Mouse (Mus musculus) heart, postnatal 14 days (tissue): Measurements from ENCODE around the gene Slc7a15. TPM values are rescaled to one million over a fixed set of nuclear protein-coding genes. Genes with fewer than 3 reads are reported as not detected.
"Not testable (repeated sequence)": the region's sequence is repeated elsewhere in the genome, so short reads cannot be mapped to it uniquely, and the experiment has no call there.

ENCODE experiments used
- DNase-seq, 2 experiments: peaks; one replicate each; pipeline ENCODE4 v3.0.0; 2021 to 2022
- intact Hi-C: fragments of 180-260 bp; cut with DNase I; formaldehyde crosslinking; loops from one replicate; pipeline ENCODE4 v1.15.1; 2025
- long read RNA-seq, 2 experiments: library from polyadenylated mRNA; stranded (forward); transcript quantifications; one replicate each; pipeline ENCODE4 v2.0.0; 2021
- total RNA-seq, 2 experiments: library from RNA; stranded (reverse); gene quantifications; 2 replicates each; pipeline ENCODE4 v1.2.3; 2021

The Slc7a15 gene
- not detected for total RNA-seq
- long read RNA-seq, experiment 1 = 0 reads
- long read RNA-seq, experiment 2 = 0 reads

DNA sequence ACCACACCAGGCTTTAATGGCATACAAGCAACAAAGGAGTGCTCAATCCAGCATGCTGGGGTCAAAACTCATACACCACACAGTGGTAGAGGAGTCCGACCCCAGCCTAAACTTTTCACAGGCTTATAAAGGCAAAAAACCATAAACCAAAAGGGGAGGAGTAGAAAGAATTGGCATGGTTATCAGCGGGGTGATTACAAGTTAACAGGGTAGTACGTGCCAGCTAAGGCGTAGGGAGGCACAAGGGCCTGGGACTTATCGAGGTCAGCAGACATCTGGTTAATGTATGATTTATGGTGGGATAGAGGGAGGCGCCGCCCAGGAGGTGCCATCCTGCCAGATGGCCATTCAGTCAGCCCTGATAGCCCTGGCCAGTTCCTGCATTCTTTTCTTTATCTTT lies at the start of gene Slc7a15:
Gene Slc7a15 (minus strand): TSS at position 101 of the 400 bp plus-strand sequence.
- DNase-seq, intact Hi-C loops: not testable (repeated sequence)

DNA sequence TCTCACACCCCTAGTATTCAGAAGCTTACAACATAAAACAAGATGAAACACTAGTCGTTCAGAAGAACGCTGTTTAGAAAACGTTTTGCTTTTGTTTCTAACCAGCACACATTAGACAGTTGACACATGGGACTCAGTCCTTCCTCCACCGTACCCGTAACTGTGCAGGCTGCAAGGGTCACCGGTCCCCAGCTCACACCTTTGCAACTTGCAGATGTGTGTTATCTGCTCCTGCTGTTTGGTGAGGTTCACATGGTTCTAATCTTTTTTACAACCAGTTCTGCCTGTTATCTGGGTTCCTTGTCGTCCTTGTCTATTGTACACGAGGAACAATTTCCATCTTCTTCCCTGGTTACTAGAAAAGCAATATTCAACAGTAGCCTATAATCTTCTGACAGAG lies 49.3 kb upstream of the Slc7a15 start:
- not testable (repeated sequence) for DNase-seq
- intact Hi-C loops = loop anchor here (10.0 kb wide), 2 partner anchors 237 to 323 kb away; no protein-coding TSS in a partner anchor

DNA sequence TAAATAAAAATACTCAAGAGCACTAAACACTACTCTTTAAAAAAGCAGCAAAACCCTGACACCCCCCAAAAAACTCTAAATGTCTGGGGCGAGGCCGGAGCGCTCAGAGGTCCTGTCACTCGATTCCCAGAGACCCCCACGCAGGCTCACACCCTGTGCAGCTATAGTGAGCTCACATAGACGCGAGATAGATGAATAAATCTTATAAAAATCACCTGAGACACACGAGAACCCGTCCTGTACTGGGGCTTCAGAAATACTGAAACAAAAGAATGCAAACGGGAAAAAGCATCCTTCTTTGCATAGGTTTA lies 42.5 kb upstream of the Slc7a15 start:
- peak in 1 of 2 experiments; percentile 16 for DNase-seq

DNA sequence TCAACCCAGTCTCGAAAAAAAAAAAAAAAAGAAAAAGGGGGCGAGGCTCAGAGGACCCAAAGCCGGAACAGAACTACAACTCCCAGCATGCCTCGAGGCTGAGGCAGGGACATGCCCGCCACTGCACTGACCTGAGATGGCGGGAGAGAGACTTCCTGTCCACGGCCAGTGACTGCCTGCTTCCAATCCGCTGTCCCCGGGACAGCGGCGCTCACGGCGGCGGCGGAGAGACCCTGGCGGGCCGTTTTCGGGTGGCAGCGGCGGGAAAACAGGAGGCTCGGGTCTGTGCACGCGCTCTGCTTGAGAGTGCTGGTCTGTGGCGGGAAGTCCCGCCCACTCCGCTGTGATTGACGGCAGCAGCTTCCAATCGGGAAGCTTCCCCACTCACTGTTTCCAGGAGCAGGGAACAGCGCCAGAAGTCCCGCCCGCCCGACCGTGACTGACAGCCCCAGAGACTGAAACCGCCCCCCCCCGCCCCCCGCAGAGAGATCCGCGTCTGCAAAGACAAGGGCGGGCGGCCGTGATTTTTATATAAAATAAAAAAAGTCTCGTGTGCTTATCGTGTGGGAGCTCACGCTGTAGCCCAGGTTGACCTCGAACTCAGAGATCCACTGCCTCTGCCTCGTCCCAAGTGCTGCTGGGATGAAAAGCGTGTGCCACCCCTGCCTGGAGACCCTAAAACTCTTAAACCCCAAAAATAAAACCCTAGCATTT lies 42.0 kb upstream of the Slc7a15 start:
- intact Hi-C loops = loop anchor here (5.0 to 10.0 kb wide), 4 partner anchors 244 to 386 kb away; partner anchors contain the start of gene Ttc32
- peak; percentile 99 for DNase-seq

More for the DNA sequence above, 42.5 kb upstream of the Slc7a15 start:
- intact Hi-C loops = loop anchor here (5.0 to 10.0 kb wide), 4 partner anchors 243 to 386 kb away; partner anchors contain the start of gene Ttc32

DNA sequence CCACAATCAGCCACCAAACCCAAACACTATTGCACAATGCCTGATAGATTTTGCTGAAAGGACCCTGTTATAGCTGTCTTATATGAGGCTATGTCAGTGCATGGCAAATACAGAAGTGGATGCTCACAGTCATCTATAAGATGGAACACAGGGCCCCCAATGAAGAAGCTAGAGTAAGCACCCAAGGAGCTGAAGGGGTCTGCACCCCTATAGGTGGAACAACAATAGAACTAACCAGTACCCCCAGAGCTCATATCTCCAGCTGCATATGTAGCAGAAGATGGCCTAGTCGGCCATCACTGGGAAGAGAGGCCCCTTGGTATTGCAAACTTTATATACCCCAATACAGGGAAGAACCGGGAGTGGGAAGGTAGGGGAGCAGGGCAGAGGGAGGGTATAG lies 41.3 kb upstream of the Slc7a15 start:
- intact Hi-C loops = loop anchor here (5.0 to 10.0 kb wide), 4 partner anchors 245 to 387 kb away; partner anchors contain the start of gene Ttc32
- not testable (repeated sequence) for DNase-seq

DNA sequence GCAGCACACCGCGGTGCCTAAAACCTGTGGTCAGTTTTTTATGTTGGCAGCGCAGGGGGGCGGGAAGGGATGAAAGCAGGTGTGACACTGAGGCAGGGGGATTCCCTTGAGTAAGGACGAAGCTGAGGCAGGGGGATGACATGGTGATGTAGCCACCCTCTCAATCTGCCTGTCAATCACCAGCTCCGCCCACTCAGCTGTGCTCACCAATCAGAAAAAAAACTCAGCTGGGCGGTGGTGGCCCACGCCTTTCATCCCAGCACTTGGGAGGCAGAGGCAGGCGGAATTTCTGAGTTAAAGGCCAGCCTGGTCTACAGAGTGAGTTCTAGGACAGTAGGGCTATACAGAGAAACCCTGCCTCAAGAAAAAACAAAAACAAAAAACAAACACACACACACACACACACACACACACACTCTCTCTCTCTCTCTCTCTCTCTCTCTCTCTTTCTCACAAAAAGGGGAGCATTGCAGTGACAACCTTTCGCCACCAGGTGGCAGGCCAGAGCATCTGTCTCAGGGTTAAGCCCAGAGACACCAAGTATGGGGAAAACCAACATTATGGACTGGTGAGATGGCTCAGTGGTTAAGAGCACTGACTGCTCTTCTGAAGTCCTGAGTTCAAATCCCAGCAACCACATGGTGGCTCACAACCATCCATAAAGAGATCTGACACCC lies 39.7 kb upstream of the Slc7a15 start:
- DNase-seq = peak; percentile 81 to 89
- intact Hi-C loops = loop anchor here (5.0 kb wide), 2 partner anchors 34 to 59 kb away; partner anchors contain the start of gene Pum2

DNA sequence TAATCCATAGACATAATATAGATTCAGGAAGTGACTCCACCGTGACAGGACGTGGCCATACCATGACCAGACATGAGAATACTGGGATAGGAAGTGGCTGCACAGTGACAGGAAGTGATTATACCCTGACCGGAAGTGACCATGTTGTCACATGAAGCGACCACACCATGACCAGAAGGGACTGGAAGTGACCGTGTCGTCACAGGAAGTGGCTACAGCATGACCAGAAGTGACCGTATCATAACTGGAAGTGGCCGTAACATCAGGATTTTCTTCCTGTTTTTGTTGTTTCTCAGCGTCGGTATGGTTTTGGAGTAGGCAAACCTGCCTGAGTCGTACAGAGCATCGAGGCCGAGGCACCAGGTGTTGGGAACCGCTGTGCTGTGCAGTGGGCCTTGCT lies 38.1 kb upstream of the Slc7a15 start:
- no peak for DNase-seq
- intact Hi-C loops = loop anchor here (5.0 kb wide), 2 partner anchors 35 to 60 kb away; partner anchors contain the start of gene Pum2

DNA sequence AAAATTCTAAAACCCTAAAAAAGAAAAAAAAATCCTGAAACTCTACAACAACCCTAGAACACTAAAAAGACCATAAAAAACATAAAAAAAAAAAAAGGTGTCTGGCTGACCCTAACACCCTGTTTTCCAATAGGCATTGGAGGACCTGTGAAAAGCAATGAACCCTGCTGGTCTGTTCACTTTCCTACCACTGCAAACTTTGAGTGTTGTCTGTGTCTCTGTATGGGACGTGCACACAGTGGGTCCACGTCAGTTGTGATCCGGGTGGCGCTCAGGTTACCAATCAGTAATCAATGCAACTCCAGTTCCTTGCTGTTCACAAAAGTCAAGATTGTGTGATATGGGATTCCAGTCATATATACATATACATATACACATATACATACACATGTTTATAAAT lies 36.7 kb upstream of the Slc7a15 start:
- no peak for DNase-seq
- intact Hi-C loops = loop anchor here (5.0 kb wide), 2 partner anchors 37 to 62 kb away; partner anchors contain the start of gene Pum2

DNA sequence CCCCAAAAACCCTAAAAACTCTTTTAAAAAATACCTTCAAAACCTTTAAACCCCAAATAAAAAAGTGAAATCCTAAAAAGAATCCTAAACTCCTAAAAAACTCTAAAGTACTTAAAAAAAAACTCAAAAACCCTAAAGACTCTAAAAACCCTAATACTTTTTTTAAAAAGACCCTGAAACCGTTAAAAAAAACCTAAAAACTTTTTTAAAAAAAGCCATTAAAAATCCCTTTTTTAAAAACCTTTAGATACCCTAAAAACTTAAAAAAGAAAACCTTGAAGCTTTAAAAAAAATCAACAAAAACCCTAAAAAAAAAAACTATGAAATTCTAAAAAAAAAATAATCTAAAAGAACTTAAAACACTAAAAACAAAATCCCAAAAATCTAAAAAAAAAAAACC lies 35.4 kb upstream of the Slc7a15 start:
- intact Hi-C loops = no loop called here
- no peak for DNase-seq

DNA sequence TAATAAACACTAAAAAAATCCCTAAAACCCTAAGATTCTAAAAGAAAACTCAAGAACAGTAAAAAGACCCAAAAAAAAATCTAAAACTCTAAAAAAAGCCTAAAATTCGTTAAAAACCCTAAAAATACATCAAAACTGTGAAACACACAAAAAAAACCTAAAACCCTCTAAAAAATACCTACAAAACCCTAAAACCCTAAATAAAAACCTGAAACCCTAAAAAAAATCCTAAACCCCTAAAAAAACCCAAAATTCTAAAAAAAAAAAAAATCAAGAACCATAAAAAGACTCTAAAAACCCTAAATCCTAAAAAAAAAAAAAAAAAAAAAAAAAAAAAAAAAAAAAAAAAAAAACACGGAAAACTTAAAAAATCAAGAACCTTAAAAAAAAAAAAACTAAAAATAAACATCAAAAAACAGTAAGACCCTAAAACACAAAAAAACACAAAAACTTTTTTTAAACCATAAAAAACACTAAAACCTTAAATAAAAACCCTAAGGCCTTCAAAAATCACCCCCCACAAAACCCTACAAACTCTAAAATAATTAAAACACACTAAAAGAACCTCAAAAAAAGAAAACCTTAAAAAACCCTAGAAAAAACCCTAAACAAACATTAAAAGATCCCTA lies 34.0 kb upstream of the Slc7a15 start:
- intact Hi-C loops = no loop called here
- DNase-seq = no peak

DNA sequence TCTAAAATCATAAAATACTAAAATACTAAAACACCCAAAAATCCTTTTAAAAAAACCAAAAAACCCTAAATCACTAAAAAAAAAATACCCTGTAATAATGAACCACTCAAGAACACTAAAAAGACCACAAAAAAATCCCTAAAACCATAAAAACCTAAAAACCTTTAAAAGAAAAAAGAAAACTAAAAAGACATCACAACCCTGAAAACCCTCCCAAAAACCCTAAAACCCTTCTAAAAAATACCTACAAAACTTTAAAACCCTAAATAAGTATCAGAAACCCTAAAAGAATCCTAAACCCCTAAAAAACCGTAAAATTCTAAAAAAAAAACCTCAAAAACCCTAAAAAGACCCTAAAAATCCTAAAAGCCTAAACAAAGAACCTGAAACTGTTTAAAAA lies 32.8 kb upstream of the Slc7a15 start:
- DNase-seq = no peak
- intact Hi-C loops = no loop called here

DNA sequence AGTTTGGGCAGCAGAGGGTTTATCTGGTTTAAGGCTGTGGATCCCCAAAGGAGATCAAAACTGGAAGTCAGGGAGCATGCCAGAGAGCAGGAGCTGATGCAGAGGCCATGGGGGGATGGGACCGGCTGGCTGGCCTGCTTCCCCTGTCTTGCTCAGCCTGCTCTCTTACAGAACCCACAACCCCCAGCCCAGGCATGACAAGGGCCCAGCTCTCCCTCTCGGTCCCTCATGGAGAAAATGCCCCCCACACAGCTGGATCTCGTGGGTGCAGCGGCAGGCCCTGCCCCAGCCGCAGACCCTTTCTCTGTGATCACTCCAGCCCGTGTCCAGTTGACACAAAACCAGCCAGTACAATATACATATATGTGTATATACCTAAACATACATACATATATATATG lies 30.7 kb upstream of the Slc7a15 start:
- intact Hi-C loops = no loop called here
- DNase-seq = no peak

DNA sequence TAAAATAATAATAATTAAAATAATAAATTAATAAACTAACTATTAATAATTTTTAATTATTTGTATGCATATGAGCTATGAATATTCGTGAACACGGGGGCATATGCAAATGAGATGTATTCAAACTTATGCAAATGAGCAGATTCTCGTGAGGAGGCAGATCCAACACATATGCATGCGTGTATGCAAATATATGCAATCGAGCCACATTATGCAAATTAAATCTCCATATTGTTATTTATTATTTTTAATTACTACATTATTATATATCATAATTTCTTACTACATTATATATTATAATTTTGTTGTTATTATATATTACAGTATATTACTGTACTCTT lies 21.8 kb upstream of the Slc7a15 start:
- intact Hi-C loops = no loop called here
- no peak for DNase-seq

DNA sequence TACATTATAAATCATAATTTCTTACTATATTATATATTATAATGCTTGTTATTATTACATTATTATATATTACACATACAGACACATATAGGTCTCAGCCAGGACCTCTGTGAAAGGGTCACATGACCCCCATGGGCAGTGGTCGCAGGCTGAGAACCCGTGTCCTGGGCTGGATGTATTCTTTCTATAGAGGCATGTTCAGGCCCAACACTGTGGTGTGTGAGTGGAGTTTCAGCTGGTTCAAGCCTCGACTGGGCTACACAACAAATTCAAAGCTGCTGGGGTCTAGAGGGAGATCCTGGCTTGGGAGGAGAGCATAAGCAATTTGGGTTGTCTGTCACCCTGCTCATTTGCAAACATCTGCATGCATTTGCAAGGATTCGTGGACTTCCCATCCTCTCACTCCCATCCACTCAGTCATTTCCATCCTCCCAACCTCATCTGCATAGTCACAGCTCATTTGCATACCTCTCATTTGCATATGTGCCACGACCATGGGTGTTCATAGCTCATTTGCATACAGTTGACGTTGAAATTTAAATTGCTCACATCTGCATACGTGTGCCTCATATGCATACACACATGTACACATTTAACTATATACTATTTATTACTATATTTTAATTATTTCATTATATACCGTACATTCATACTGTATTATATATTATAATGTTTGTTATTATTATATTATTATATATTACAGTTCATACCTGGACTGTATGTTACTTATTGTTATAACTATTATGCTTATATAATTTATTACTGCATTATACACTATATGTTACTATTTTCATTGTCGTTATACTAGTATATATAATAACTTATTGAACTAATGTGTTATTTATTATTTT lies 21.2 kb upstream of the Slc7a15 start:
- DNase-seq = no peak
- intact Hi-C loops = no loop called here

DNA sequence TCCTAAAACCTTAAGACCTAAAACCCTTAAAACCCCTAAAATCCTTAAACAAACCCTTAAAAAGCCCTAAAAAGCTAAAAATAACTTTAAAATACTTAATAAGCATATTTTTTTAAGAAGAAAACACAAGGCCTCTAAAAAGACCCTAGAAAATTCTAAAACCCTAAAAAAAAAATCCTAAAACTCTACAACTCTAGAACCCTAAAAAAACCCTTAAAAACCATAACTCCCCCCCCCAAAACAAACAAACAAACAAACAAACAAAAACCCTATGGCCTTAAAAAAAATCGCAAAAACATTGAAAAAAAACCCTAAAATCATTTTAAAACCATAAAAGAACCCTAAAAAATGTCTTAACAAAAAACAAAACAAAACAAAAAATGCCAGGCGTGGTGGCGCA lies 19.4 kb upstream of the Slc7a15 start:
- DNase-seq = no peak
- intact Hi-C loops = no loop called here

DNA sequence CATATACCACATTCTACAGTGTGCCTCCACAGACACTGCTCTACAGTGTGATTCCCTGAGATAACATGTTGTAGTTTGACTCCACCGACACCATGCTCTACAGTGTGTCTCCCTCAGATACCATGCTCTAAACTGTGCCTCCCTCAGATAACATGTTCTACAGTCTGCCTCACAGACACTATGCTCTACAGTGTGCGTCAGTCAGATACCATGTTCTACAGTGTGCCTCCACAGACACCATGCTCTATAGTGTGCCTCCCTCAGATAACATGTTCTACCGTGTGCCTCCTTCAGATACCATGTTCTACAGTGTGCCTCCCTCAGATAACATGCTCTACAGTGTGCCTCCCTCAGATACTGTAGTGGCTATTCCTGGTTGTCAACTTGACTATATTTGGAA lies 10.2 kb upstream of the Slc7a15 start:
- no peak for DNase-seq
- intact Hi-C loops = no loop called here

DNA sequence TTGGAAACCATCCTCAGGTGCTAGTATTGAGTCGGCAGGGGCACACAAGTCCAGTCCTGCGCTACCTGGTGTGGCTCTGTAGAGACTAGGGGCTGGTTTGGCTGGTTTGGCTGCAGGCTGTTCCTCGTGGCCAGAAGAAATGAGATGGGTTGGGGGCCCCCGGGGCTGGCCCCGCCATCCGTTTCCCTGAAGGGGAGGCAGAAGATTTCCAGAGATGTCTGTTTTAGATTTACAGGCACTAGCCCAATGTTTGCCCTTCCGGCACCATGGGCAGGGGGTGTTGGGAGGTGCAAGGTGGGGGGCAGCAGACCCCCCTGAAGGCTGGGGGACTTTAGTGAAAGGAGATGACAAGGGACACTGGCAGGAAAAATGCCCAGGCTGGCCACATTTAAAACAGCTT lies 3.3 kb downstream of the Slc7a15 start:
- no peak for DNase-seq
- intact Hi-C loops = no loop called here

DNA sequence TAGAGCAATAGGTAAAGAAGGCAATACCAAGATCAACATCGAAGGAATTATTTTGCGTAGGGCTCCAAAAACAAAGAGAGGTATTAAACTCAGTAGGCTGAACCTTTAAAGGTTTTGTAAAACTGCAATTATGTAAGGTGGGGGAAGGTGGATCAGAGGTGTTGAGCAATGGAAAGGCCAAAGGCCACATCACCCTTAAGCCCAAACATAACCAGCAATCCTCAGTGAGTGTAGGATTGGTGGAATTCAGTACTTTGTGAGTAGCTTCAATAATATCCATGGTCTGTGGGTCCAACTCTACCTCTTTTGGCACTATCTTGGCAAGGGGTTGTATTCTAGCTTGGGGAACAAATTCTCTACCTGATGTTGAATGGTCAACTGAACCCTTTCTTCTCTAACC lies 7.5 kb downstream of the Slc7a15 start:
- intact Hi-C loops, DNase-seq: not testable (repeated sequence)

DNA sequence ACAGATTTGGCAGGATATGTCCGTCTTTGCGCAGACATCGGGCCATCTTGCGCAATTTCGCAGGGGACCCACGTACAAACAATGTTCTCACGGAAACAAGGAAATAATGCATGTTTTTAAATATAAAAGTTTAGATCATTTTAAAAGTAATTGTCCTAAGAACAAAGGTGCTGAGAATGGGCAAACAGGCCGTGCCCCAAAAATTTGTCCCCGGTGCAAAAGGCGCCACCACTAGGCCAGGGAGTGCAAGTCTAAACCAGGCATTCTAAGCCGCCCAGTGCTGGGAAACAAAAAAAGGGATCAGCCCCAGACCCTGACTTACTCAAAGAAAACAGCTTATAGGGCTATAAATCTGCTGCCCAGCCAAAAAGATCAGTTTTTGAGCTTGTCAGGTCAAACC lies 25.5 kb downstream of the Slc7a15 start:
- intact Hi-C loops = no loop called here
- DNase-seq = no peak

DNA sequence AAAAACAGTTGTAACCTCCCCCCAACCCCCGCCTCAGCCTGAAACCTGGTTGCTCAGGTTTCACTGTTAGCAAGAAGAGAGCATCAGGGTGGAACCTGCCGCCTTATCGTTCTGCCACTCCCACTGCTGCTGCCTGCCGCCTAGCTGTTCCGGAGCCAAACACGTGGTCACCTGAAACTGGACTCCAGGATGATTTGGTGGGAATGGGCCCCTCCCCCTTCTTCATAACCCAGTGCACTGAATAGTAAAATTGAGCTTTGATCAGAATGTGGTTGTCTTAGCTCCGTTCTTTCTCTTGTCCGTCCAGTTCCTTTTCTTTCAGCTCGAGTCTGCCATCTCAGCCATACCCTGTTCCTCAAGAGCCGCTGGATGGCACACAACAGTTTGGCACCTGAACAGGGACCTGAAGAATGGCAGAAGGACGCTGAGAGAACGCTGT lies 26.9 kb downstream of the Slc7a15 start:
- intact Hi-C loops, DNase-seq: not testable (repeated sequence)
